ENCODE assay signal across 8 mouse cellular contexts in genomic region chr11:88830257-88830804, GRCm38 (mm10). TPM values are rescaled to one million over a fixed set of nuclear protein-coding genes. Genes with fewer than 3 reads are reported as not detected.
DNase-seq lines count a peak whose midpoint lies in the region; ATAC-seq and TF ChIP-seq lines count a peak whose summit lies in the region.

No protein-coding gene starts in this region.

- peak; percentile 75 for TF ChIP-seq CTCF in heart, adult 2 months (IDR thresholded peaks at IDR 0.05)
- TF ChIP-seq CTCF in testis, adult 2 months (IDR thresholded peaks at IDR 0.05; ENCODE audit: control insufficient read depth, insufficient read depth, insufficient replicate concordance, low read depth, low read length): peak; percentile 38; the same call in 1 of the 2 replicates

- H3K27me3 ChIP-seq in heart, adult 2 months (ENCODE audit: control insufficient read depth, insufficient read depth, low read length): no peaks in the 10 kb centered on the region
- no peaks in the 10 kb centered on the region for H3K27me3 ChIP-seq in testis, adult 2 months (ENCODE audit: control insufficient read depth, insufficient read depth, low read length)
- no peaks in the 10 kb centered on the region for H3K27me3 ChIP-seq in embryonic facial prominence, embryonic 10.5 days (replicated peaks; ENCODE audit: low read depth, poor library complexity, severe bottlenecking)

- no peak overlapping the region for H3K27ac ChIP-seq in heart, adult 2 months
- no peak overlapping the region for H3K27ac ChIP-seq in testis, adult 2 months (ENCODE audit: control insufficient read depth, insufficient read depth, low read depth, low read length)
- no peak overlapping the region for H3K27ac ChIP-seq in embryonic facial prominence, embryonic 10.5 days (replicated peaks)

- no peaks in the 10 kb centered on the region for H3K4me1 ChIP-seq in heart, adult 2 months (ENCODE audit: control insufficient read depth, insufficient read depth, low read length)
- H3K4me1 ChIP-seq in testis, adult 2 months (ENCODE audit: control insufficient read depth, insufficient read depth, low read length): peaks cover 3% of the 10 kb centered on the region; the same call in 1 of the 2 replicates
- peaks cover 6% of the 10 kb centered on the region; the same call in 1 of the 2 replicates for H3K4me1 ChIP-seq in embryonic facial prominence, embryonic 10.5 days

- no peaks in the 10 kb centered on the region for H3K36me3 ChIP-seq in heart, adult 2 months (ENCODE audit: control insufficient read depth, insufficient read depth, low read length)
- H3K36me3 ChIP-seq in testis, adult 2 months (ENCODE audit: control insufficient read depth, insufficient read depth, low read length): no peaks in the 10 kb centered on the region
- peaks cover 58% of the 10 kb centered on the region for H3K36me3 ChIP-seq in embryonic facial prominence, embryonic 10.5 days (replicated peaks)

- 96% methylated on average over 2 of the region's 2 CpGs for WGBS in heart, adult 2 months
- 97% methylated on average over 2 of the region's 2 CpGs for WGBS in embryonic facial prominence, embryonic 10.5 days

- no peak for ATAC-seq in inflammation-experienced regulatory T-cells, adult 6 months

- TF ChIP-seq EP300 in heart, adult 2 months (IDR thresholded peaks at IDR 0.05; ENCODE audit: insufficient read depth, low read depth, low read length): no peak

- no peak for DNase-seq in heart, adult 2 months
- DNase-seq in heart, postnatal 10 days: no peak
- no peak for DNase-seq in testis, postnatal 14 days (ENCODE audit: low spot score)
- peak; percentile 54 for DNase-seq in embryonic facial prominence, embryonic 10.5 days (ENCODE audit: low spot score)
- DNase-seq in natural killer cell, adult 2 months (ENCODE audit: low spot score in 2 of 2): peak; percentile 17 to 26
- no peak for DNase-seq in testis, postnatal 10 days (ENCODE audit: low spot score)

- H3K9ac ChIP-seq in heart, adult 2 months (ENCODE audit: low read depth, low read length): no peak overlapping the region

- intact Hi-C loops in heart, adult 2 months (cut with DNase I): no loop called here
- intact Hi-C loops in heart, postnatal 10 days (cut with DNase I): no loop called here

- H3K4me3 ChIP-seq in heart, adult 2 months: no peak overlapping the region
- H3K4me3 ChIP-seq in testis, adult 2 months (ENCODE audit: control insufficient read depth, low read depth, low read length): no peak overlapping the region
- no peak overlapping the region for H3K4me3 ChIP-seq in embryonic facial prominence, embryonic 10.5 days

- H3K9me3 ChIP-seq in embryonic facial prominence, embryonic 10.5 days: no peaks in the 10 kb centered on the region

- no peak for TF ChIP-seq POLR2A in heart, adult 2 months (IDR thresholded peaks at IDR 0.05; ENCODE audit: insufficient read depth, low read depth, low read length)
- TF ChIP-seq POLR2A in testis, adult 2 months (IDR thresholded peaks at IDR 0.05; ENCODE audit: control insufficient read depth, low read depth, low read length): no peak

- H3K79me2 ChIP-seq in heart, adult 2 months (replicated peaks; ENCODE audit: control insufficient read depth, insufficient read depth, low read length): no peaks in the 10 kb centered on the region

RNA-seq across cellular contexts. Expression of gene Akap1, which starts 34.1 kb away (rescaled TPM):
- 100 to 1,000 TPM; 140 to 141 TPM for total RNA-seq in heart, adult 2 months (2021)
- 125 and 178 TPM in 2 replicates for polyA plus RNA-seq in heart, adult 2 months (2012; rRNA removed)
- total RNA-seq in heart, postnatal 10 days (2021): 100 to 1,000 TPM; 110 to 122 TPM
- polyA plus RNA-seq in testis, adult 2 months (2012; rRNA removed): 535 and 558 TPM in 2 replicates
- polyA plus RNA-seq in embryonic facial prominence, embryonic 10.5 days (2016; fragmentation: Nextera tagmentation; extraction: Ambion mirVana): 16.9 and 17.1 TPM in 2 replicates
- 1 to 10 TPM; 1.8 to 2.0 (median 2.0) TPM for polyA plus RNA-seq in inflammation-experienced regulatory T-cells, adult 6 months (2017; shearing (Covaris generic))

Comparison
In these comparisons a context has a peak if more than half of its experiments do, and no peak if none do; other contexts are left out.
1. DNase-seq: peak in embryonic facial prominence, embryonic 10.5 days (single experiment) and natural killer cell, adult 2 months (2 of 2); none in heart, adult 2 months (0 of 2), heart, postnatal 10 days (0 of 2), testis, postnatal 14 days (single experiment) and testis, postnatal 10 days (single experiment).